Mouse (Mus musculus) MEL (cell line): ENCODE measurements around the gene Fubp3.

Experiments
- BHLHE40 ChIP-seq: IDR thresholded peaks from 2 replicates; pipeline ENCODE4 v1.6.1; 2012; ENCODE audit warnings: low read depth, mild to moderate bottlenecking, inconsistent platforms, low read length, improper control_type of control experiment, borderline replicate concordance
- CTCF ChIP-seq, 3 experiments: IDR thresholded peaks in 2 of 3; conservative IDR thresholded peaks in 1 of 3; 2 replicates each; pipeline ENCODE4 v1.5.1; 2011 to 2012; ENCODE audit warnings: low read length in 3 of 3, low read depth in 2 of 3, mild to moderate bottlenecking in 2 of 3, improper control_type of control experiment in 1 of 3, inconsistent platforms in 1 of 3, mixed read lengths in 1 of 3, moderate library complexity in 1 of 3; ENCODE audit not compliant: control insufficient read depth in 1 of 3, insufficient read depth in 1 of 3, poor library complexity in 1 of 3, severe bottlenecking in 1 of 3
- E2F4 ChIP-seq: IDR thresholded peaks from 2 replicates; pipeline ENCODE4 v1.6.1; 2011; ENCODE audit warnings: low read depth, low read length, improper control_type of control experiment, borderline replicate concordance
- ELF1 ChIP-seq: IDR thresholded peaks from 2 replicates; pipeline ENCODE4 v1.6.1; 2014; ENCODE audit warnings: low read depth, mild to moderate bottlenecking, inconsistent platforms, low read length, improper control_type of control experiment, moderate library complexity
- EP300 ChIP-seq, 2 experiments: IDR thresholded peaks; 2 replicates each; pipeline ENCODE4 v1.6.1; 2011; ENCODE audit warnings: improper control_type of control experiment in 2 of 2, low read length in 2 of 2, low read depth in 1 of 2, mild to moderate bottlenecking in 1 of 2
- GATA1 ChIP-seq: IDR thresholded peaks from 2 replicates; pipeline ENCODE4 v1.6.1; 2011; ENCODE audit warnings: low read depth, low read length, improper control_type of control experiment
- MAFK ChIP-seq: IDR thresholded peaks from 2 replicates; pipeline ENCODE4 v1.6.1; 2011; ENCODE audit warnings: low read depth, mild to moderate bottlenecking, low read length, improper control_type of control experiment, borderline replicate concordance
- MAZ ChIP-seq: IDR thresholded peaks from 2 replicates; pipeline ENCODE4 v1.6.1; 2012; ENCODE audit warnings: low read depth, mild to moderate bottlenecking, inconsistent platforms, low read length, improper control_type of control experiment
- POLR2A ChIP-seq, 2 experiments: IDR thresholded peaks; 2 replicates each; pipeline ENCODE4 v1.6.1; 2011 to 2012; ENCODE audit warnings: low read length in 2 of 2, mild to moderate bottlenecking in 2 of 2, control low read depth in 1 of 2, improper control_type of control experiment in 1 of 2, low read depth in 1 of 2, moderate library complexity in 1 of 2; ENCODE audit not compliant: control insufficient read depth in 1 of 2, insufficient read depth in 1 of 2, poor library complexity in 1 of 2
- POLR2AphosphoS2 ChIP-seq: IDR thresholded peaks from 2 replicates; pipeline ENCODE4 v1.6.1; 2011; ENCODE audit warnings: low read length, improper control_type of control experiment
- RCOR1 ChIP-seq: IDR thresholded peaks from 2 replicates; pipeline ENCODE4 v1.6.1; 2012; ENCODE audit warnings: low read depth, mild to moderate bottlenecking, inconsistent platforms, low read length, improper control_type of control experiment
- UBTF ChIP-seq: IDR thresholded peaks from 2 replicates; pipeline ENCODE4 v1.6.1; 2012; ENCODE audit warnings: low read depth, mild to moderate bottlenecking, inconsistent platforms, low read length, improper control_type of control experiment, moderate library complexity, borderline replicate concordance; ENCODE audit not compliant: insufficient read depth
- ZMIZ1 ChIP-seq: IDR thresholded peaks from 2 replicates; pipeline ENCODE4 v1.6.1; 2012; ENCODE audit warnings: low read depth, mild to moderate bottlenecking, inconsistent platforms, low read length, improper control_type of control experiment, moderate library complexity

DNA sequence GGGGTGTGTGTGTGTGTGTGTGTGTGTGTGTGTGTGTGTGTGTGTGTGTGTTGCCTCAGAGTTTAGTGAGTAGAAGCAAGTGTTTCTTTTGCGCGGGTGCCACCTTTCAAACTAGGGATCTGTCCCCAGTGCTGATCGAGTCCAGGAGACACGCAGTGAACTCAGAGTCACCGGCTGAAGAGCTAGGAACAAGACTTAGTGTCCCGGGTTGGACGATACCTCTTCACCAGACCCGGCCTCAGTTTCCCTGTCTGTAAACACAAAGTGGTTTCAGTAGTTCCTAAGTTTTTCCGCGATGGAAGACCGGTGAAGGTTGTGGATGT, 69.0 kb downstream of the Fubp3 start:
- TF ChIP-seq RCOR1, result no peak
- TF ChIP-seq GATA1, result no peak
- TF ChIP-seq BHLHE40, result no peak
- no peak for TF ChIP-seq POLR2AphosphoS2
- TF ChIP-seq ZMIZ1, result no peak
- TF ChIP-seq MAZ, result no peak
- TF ChIP-seq MAFK, result no peak
- no peak for TF ChIP-seq CTCF (IDR thresholded peaks at IDR 0.05 in 2 of 3, conservative IDR thresholded peaks at IDR 0.05 in 1 of 3; ENCODE audit: control insufficient read depth in 1 of 3, insufficient read depth in 1 of 3, low read depth in 2 of 3, low read length in 3 of 3, poor library complexity in 1 of 3, severe bottlenecking in 1 of 3)
- TF ChIP-seq UBTF, result no peak
- TF ChIP-seq EP300 (IDR thresholded peaks at IDR 0.05; ENCODE audit: low read depth in 1 of 2, low read length in 2 of 2), result no peak
- TF ChIP-seq ELF1, result no peak
- no peak for TF ChIP-seq E2F4
- no peak for TF ChIP-seq POLR2A (IDR thresholded peaks at IDR 0.05; ENCODE audit: control insufficient read depth in 1 of 2, insufficient read depth in 1 of 2, low read depth in 1 of 2, low read length in 2 of 2, poor library complexity in 1 of 2)
